Mouse (Mus musculus) testis, adult 2 months (tissue): ENCODE measurements at regions not wholly inside any gene's neighbourhood (a gene's known extent, or its start where the extent isn't known, plus 50 kb on each side); places are given as distances from the start of the nearest gene placed in this dataset.

ENCODE experiments used
- H3K27ac ChIP-seq: fragments of 200-500 bp; 2 replicates; pipeline ENCODE4 v1.5.1; 2012; ENCODE audit warnings: low read depth, low read length; ENCODE audit not compliant: control insufficient read depth, insufficient read depth
- H3K27me3 ChIP-seq: fragments of 200-500 bp; 2 replicates; pipeline ENCODE4 v1.6.1; 2012; ENCODE audit warnings: mild to moderate bottlenecking, low read length, moderate library complexity; ENCODE audit not compliant: control insufficient read depth, insufficient read depth
- H3K36me3 ChIP-seq: fragments of 200-500 bp; 2 replicates; pipeline ENCODE4 v1.6.1; 2012; ENCODE audit warnings: mild to moderate bottlenecking, low read length; ENCODE audit not compliant: control insufficient read depth, insufficient read depth
- H3K4me1 ChIP-seq: fragments of 200-500 bp; 2 replicates; pipeline ENCODE4 v1.6.1; 2012; ENCODE audit warnings: low read length; ENCODE audit not compliant: control insufficient read depth, insufficient read depth
- H3K4me3 ChIP-seq: fragments of 200-500 bp; 2 replicates; pipeline ENCODE4 v1.5.1; 2012; ENCODE audit warnings: low read depth, mild to moderate bottlenecking, low read length, moderate library complexity, mixed read lengths; ENCODE audit not compliant: control insufficient read depth
- CTCF ChIP-seq: fragments of 200-500 bp; IDR thresholded peaks from 2 replicates; pipeline ENCODE4 v1.5.1; 2012; ENCODE audit warnings: low read depth, mild to moderate bottlenecking, inconsistent platforms, low read length, moderate library complexity; ENCODE audit not compliant: control insufficient read depth, insufficient read depth, insufficient replicate concordance
- POLR2A ChIP-seq: fragments of 200-500 bp; IDR thresholded peaks from 2 replicates; pipeline ENCODE4 v1.6.1; 2012; ENCODE audit warnings: low read depth, mild to moderate bottlenecking, inconsistent platforms, low read length, moderate library complexity; ENCODE audit not compliant: control insufficient read depth

- no peak overlapping the region for H3K27ac ChIP-seq
- H3K4me1 ChIP-seq = no peaks in the 10 kb centered on the region
- H3K36me3 ChIP-seq = no peaks in the 10 kb centered on the region
- no peak for TF ChIP-seq POLR2A
- no peaks in the 10 kb centered on the region for H3K27me3 ChIP-seq
- no peak overlapping the region for H3K4me3 ChIP-seq
Observed at GRCm38 (mm10) chr1:122043114-122043513, 475.3 kb upstream of the Ddx18 start.

- Histone ChIP-seq H3K4me3 (no peak overlapping the region), H3K27me3 (no peaks in the 10 kb centered on the region), H3K4me1 (no peaks in the 10 kb centered on the region), H3K27ac (no peak overlapping the region), H3K36me3 (no peaks in the 10 kb centered on the region)
- TF ChIP-seq CTCF (peak; percentile 22; the same call in 1 of the 2 replicates), POLR2A (no peak)
Observed at GRCm38 (mm10) chr1:122007749-122008148, 440.0 kb upstream of the Ddx18 start.

- no peak overlapping the region for H3K4me3 ChIP-seq
- no peaks in the 10 kb centered on the region for H3K27me3 ChIP-seq
- no peak overlapping the region for H3K27ac ChIP-seq
- no peaks in the 10 kb centered on the region for H3K4me1 ChIP-seq
- H3K36me3 ChIP-seq = no peaks in the 10 kb centered on the region
- TF ChIP-seq POLR2A = no peak
Observed at GRCm38 (mm10) chr1:121996461-121996860, 428.7 kb upstream of the Ddx18 start.

- no peak overlapping the region for H3K4me3 ChIP-seq
- no peak for TF ChIP-seq CTCF
- no peak for TF ChIP-seq POLR2A
- H3K27me3 ChIP-seq = no peaks in the 10 kb centered on the region
- H3K4me1 ChIP-seq = no peaks in the 10 kb centered on the region
- no peak overlapping the region for H3K27ac ChIP-seq
- no peaks in the 10 kb centered on the region for H3K36me3 ChIP-seq
Observed at GRCm38 (mm10) chr1:121990653-121991052, 422.9 kb upstream of the Ddx18 start.

GRCm38 (mm10) chr1:121958942-121959341 is 391.2 kb upstream of the Ddx18 start:
- Histone ChIP-seq H3K27ac (no peak overlapping the region), H3K27me3 (no peaks in the 10 kb centered on the region), H3K4me3 (no peak overlapping the region), H3K36me3 (no peaks in the 10 kb centered on the region), H3K4me1 (no peaks in the 10 kb centered on the region)
- TF ChIP-seq POLR2A (no peak), CTCF (no peak)

GRCm38 (mm10) chr1:121935911-121936310 is 368.1 kb upstream of the Ddx18 start:
- no peaks in the 10 kb centered on the region for H3K27me3 ChIP-seq
- no peaks in the 10 kb centered on the region for H3K4me1 ChIP-seq
- no peak overlapping the region for H3K27ac ChIP-seq
- no peaks in the 10 kb centered on the region for H3K36me3 ChIP-seq
- no peak overlapping the region for H3K4me3 ChIP-seq
- TF ChIP-seq CTCF (no peak), POLR2A (no peak)
